Mouse (Mus musculus) adrenal gland, adult 2 months (tissue): Measurements from ENCODE around the gene Gm10974. TPM values are rescaled to one million over a fixed set of nuclear protein-coding genes. Genes with fewer than 3 reads are reported as not detected.

Experiments
- DNase-seq: peaks from one replicate; pipeline ENCODE4 v3.0.0; 2021
- microRNA-seq, 2 experiments: library from miRNA; unstranded; fragments of <30 nt; microRNA quantifications; one replicate each; pipeline ENCODE4 v1.2.0; 2021
- polyA plus RNA-seq: library from polyadenylated mRNA; depleted of rRNA; stranded (reverse); fragments of >200 nt; gene quantifications from 2 replicates; pipeline ENCODE4 v1.2.3, GENCODE M21; 2012; rRNA removed
- total RNA-seq, 2 experiments: library from RNA; stranded (reverse); gene quantifications; 2 replicates each; pipeline ENCODE4 v1.2.3; 2021

Gene Gm10974
- total and polyA plus RNA-seq, 3 experiments, result not detected

GRCm38 (mm10) chr7:66405951-66406721 lies 40.4 kb downstream of the Gm10974 start:
- peak; percentile 45 for DNase-seq

- DNase-seq, result peak; percentile 61
Measured at GRCm38 (mm10) chr7:66406971-66407370, 41.3 kb downstream of the Gm10974 start.

- DNase-seq, result peak; percentile 40
Measured at GRCm38 (mm10) chr7:66409433-66409832, 43.7 kb downstream of the Gm10974 start.

- no peak for DNase-seq
Measured at GRCm38 (mm10) chr7:66413093-66413492, 47.4 kb downstream of the Gm10974 start.

- DNase-seq, result no peak
Measured at GRCm38 (mm10) chr7:66416829-66417228, 51.1 kb downstream of the Gm10974 start.

- peak; percentile 61 for DNase-seq
Measured at GRCm38 (mm10) chr7:66418981-66419380, 53.3 kb downstream of the Gm10974 start.

- no peak for DNase-seq
Measured at GRCm38 (mm10) chr7:66421903-66422302, 56.2 kb downstream of the Gm10974 start.

- no peak for DNase-seq
Measured at GRCm38 (mm10) chr7:66427053-66427436, 61.3 kb downstream of the Gm10974 start.

- DNase-seq, result peak; percentile 71
Measured at GRCm38 (mm10) chr7:66427437-66428161, 61.9 kb downstream of the Gm10974 start, which contains the start of gene Aldh1a3. TSS of gene Aldh1a3 (minus strand) at chr7:66427517.

GRCm38 (mm10) chr7:66434453-66434935 lies 68.8 kb downstream of the Gm10974 start:
- DNase-seq, result peak; percentile 46

Small RNA genes within 50 kb of the gene (microRNA-seq; reads per million reads assigned to microRNA genes)
- 0 reads per million in 2 experiments for gene Mir7057

Other genes starting within 250 kb of the Gm10974 start
- gene Lrrk1, start 22.4 kb downstream of the Gm10974 start, total RNA-seq, result 10 to 100 TPM; 15.5 to 19.7 TPM
- gene Lrrk1, start 22.4 kb downstream of the Gm10974 start, polyA plus RNA-seq, result 20.2 and 21.2 TPM in 2 replicates
- gene Aldh1a3, start 61.6 kb downstream of the Gm10974 start, total RNA-seq, result 10 to 100 TPM in 1 of 2 experiments, 1 to 10 TPM in 1; 6.2 to 14.6 TPM
- gene Aldh1a3, start 61.6 kb downstream of the Gm10974 start, polyA plus RNA-seq, result 3.2 and 4.5 TPM in 2 replicates